Mouse (Mus musculus) E14TG2a.4 (cell line): ENCODE measurements at regions not wholly inside any gene's neighbourhood (a gene's known extent, or its start where the extent isn't known, plus 50 kb on each side); places are given as distances from the start of the nearest gene placed in this dataset.
A peak's percentile ranks its signal among the peaks of the same experiment; 100 is the strongest.

Source experiments
- H3K27me3 ChIP-seq: 2 replicates; pipeline ENCODE4 v1.6.1; 2014; ENCODE audit warnings: low read length, control low read depth; ENCODE audit not compliant: insufficient read depth
- H3K36me3 ChIP-seq: 2 replicates; pipeline ENCODE4 v1.6.1; 2014; ENCODE audit warnings: low read length, control low read depth; ENCODE audit not compliant: insufficient read depth
- H3K4me1 ChIP-seq: replicated peaks from 2 replicates; pipeline ENCODE4 v1.6.1; 2014; ENCODE audit warnings: low read depth, low read length, control low read depth
- H3K4me3 ChIP-seq: replicated peaks from 2 replicates; pipeline ENCODE4 v1.5.1; 2014; ENCODE audit warnings: mild to moderate bottlenecking, low read length
- H3K9me3 ChIP-seq: 2 replicates; pipeline ENCODE4 v1.6.1; 2014; ENCODE audit warnings: low read length, control low read depth
- CTCF ChIP-seq: conservative IDR thresholded peaks from 2 replicates; pipeline ENCODE4 v1.5.1; 2014; ENCODE audit warnings: low read length
- NANOG ChIP-seq: IDR thresholded peaks from 2 replicates; pipeline ENCODE4 v1.6.1; 2014; ENCODE audit warnings: borderline replicate concordance, low read length, mixed read lengths
- POU5F1 ChIP-seq: IDR thresholded peaks from 2 replicates; pipeline ENCODE4 v1.6.1; 2014; ENCODE audit warnings: low read length, borderline replicate concordance

- Histone ChIP-seq H3K4me3 (no peak overlapping the region), H3K36me3 (no peaks in the 10 kb centered on the region), H3K27me3 (no peaks in the 10 kb centered on the region), H3K9me3 (no peaks in the 10 kb centered on the region), H3K4me1 (no peaks in the 10 kb centered on the region)
- no peak for TF ChIP-seq NANOG
- TF ChIP-seq POU5F1, result no peak
- TF ChIP-seq CTCF, result no peak
Observed at GRCm38 (mm10) chr10:56770629-56771028, 393.5 kb downstream of the Gja1 start.

DNA sequence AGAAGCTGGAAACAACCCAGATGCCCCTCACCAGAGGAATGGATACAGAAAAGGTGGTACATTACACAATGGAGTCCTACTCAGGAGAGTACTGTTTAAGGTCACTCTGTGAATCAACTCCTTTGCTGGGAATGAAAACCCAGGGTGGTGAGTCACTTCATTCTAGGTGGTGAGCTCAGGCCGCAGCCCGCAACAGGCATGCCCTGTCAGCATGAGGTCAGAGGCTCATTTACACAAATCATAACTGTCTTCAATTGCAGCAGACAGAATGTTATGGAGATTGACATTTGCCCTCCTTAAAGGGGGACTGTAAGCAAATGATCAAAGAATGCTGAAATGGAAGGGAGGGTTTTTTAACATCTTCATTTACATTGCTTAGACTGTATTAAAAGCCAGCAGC lies 405.1 kb downstream of the Gja1 start:
- H3K4me3 ChIP-seq, result no peak overlapping the region
- no peaks in the 10 kb centered on the region for H3K36me3 ChIP-seq
- H3K27me3 ChIP-seq, result no peaks in the 10 kb centered on the region
- no peaks in the 10 kb centered on the region for H3K9me3 ChIP-seq
- peaks cover 5% of the 10 kb centered on the region; the same call in 1 of the 2 replicates for H3K4me1 ChIP-seq
- TF ChIP-seq NANOG, result no peak
- TF ChIP-seq CTCF, result no peak
- no peak for TF ChIP-seq POU5F1

DNA sequence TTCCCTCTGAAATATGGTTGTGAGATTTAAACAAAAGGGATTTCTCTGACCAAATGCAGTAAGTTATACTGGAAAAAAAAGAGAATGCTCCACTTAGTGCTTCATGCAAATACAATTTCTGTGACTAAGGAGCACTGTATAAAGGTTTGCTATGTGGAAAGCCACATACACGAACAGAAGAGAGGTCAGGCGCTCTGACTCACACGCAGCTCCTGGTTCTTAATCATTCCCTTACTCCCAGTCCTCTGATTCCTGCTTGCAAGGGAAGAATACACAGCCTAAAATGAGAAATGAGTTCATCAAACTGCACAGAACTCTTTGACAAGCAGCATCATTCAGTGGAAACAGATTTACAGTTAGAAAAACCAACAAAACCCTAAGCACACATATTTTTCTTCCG lies 406.8 kb downstream of the Gja1 start:
- H3K27me3 ChIP-seq, result no peaks in the 10 kb centered on the region
- no peaks in the 10 kb centered on the region for H3K9me3 ChIP-seq
- no peak overlapping the region for H3K4me3 ChIP-seq
- TF ChIP-seq POU5F1 (no peak), CTCF (no peak), NANOG (no peak)
- H3K36me3 ChIP-seq, result no peaks in the 10 kb centered on the region
- peaks cover 5% of the 10 kb centered on the region; the same call in 1 of the 2 replicates for H3K4me1 ChIP-seq

DNA sequence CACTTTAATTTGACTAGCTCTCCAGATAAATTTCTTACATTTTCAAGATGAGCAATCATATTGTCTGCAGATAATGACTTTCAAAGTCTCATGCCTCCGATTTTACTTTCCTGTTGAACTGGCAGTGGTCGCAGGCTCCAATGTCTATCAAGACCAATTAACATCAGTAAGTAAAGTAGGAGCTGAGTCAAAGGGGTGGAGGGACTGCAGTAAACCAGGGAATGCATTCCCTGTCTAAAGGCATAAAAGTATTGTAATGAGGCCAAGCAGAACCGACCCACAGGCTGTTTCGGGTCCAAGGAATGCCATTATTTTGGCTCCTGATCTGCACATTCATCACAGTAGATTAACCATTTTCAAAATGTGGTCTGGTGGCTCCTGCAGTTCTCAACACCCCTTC lies 411.0 kb downstream of the Gja1 start:
- H3K27me3 ChIP-seq, result no peaks in the 10 kb centered on the region
- peaks cover under 1% of the 10 kb centered on the region; the same call in 1 of the 2 replicates for H3K4me1 ChIP-seq
- TF ChIP-seq POU5F1, result no peak
- TF ChIP-seq NANOG, result no peak
- TF ChIP-seq CTCF, result no peak
- no peaks in the 10 kb centered on the region for H3K9me3 ChIP-seq
- no peak overlapping the region for H3K4me3 ChIP-seq
- H3K36me3 ChIP-seq, result no peaks in the 10 kb centered on the region

DNA sequence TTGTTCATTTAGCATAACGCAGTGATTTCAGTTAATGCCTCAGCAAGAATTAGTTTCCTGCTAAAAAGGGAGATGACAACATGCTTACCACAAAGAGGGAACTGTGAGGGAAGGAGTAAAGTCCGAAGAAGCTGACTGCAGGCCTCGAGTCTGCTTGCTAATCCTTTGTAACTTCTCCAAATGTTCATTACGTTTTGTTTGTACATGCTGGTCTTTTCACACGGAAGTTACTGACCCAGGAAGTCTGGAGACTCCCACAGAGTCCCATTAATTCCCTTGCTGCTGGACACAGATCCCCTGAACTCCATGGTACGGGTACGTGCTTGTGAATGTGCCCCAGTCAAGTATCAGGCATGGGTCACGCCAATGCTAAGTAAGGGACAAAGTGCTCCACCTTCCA lies 415.9 kb downstream of the Gja1 start:
- H3K27me3 ChIP-seq, result no peaks in the 10 kb centered on the region
- no peaks in the 10 kb centered on the region for H3K36me3 ChIP-seq
- H3K4me3 ChIP-seq, result no peak overlapping the region
- H3K9me3 ChIP-seq, result no peaks in the 10 kb centered on the region
- no peak for TF ChIP-seq CTCF
- H3K4me1 ChIP-seq, result peaks cover 8% of the 10 kb centered on the region; the same call in 1 of the 2 replicates

DNA sequence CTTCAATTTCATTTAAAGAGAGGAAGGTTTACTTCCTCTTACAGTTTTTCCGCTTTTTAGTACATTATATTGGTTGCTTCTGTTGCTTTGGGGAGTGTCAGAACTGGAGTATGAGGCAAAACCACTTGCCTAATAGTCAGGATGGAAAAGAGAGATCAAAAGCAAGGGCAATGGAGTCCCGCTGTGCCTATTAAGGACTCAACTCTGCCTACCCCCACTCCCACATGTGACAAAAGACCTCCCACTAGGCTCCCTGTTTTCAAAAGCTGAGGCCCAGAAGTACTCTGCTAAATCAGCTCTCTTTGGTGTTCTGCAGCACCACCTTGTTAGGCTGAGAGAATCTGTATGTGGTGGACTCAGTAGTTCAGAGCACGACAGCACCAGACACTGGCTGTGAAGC lies 418.3 kb downstream of the Gja1 start:
- peaks cover 8% of the 10 kb centered on the region; the same call in 1 of the 2 replicates for H3K4me1 ChIP-seq
- no peaks in the 10 kb centered on the region for H3K36me3 ChIP-seq
- no peaks in the 10 kb centered on the region for H3K9me3 ChIP-seq
- no peak for TF ChIP-seq CTCF
- TF ChIP-seq POU5F1, result no peak
- peak; percentile 77; the same call in 1 of the 2 replicates for TF ChIP-seq NANOG
- no peaks in the 10 kb centered on the region for H3K27me3 ChIP-seq
- no peak overlapping the region for H3K4me3 ChIP-seq

DNA sequence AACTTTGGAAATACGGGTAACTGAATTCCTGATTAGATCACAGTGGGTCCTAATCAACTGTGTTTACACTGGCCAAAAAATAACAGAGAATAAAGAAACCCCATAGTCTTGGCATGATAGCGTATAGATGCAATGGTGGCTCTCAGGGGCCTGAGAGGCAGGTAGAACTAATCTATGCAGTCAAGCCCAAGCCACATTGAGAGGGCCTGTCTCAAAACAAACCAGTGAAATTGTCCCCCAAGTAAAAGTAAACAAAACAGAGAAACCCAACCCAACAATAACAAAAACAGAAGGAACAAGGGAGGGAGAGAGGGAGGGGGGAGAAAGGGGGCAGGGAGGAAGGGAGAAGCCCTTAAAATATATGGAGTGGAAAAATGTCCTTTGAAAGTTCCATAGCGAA lies 422.2 kb downstream of the Gja1 start:
- Histone ChIP-seq H3K4me3 (no peak overlapping the region), H3K36me3 (no peaks in the 10 kb centered on the region), H3K4me1 (peaks cover 8% of the 10 kb centered on the region; the same call in 1 of the 2 replicates), H3K27me3 (no peaks in the 10 kb centered on the region), H3K9me3 (no peaks in the 10 kb centered on the region)
- TF ChIP-seq NANOG (no peak), POU5F1 (no peak), CTCF (no peak)

GRCm38 (mm10) chr10:56799745-56800144 lies 422.6 kb downstream of the Gja1 start:
- H3K4me1 ChIP-seq, result peaks cover 8% of the 10 kb centered on the region; the same call in 1 of the 2 replicates
- H3K27me3 ChIP-seq, result no peaks in the 10 kb centered on the region
- H3K36me3 ChIP-seq, result no peaks in the 10 kb centered on the region
- H3K4me3 ChIP-seq, result no peak overlapping the region
- TF ChIP-seq NANOG, result no peak
- no peak for TF ChIP-seq CTCF
- TF ChIP-seq POU5F1, result no peak
- H3K9me3 ChIP-seq, result no peaks in the 10 kb centered on the region

GRCm38 (mm10) chr10:56809006-56809405 lies 431.9 kb downstream of the Gja1 start:
- TF ChIP-seq CTCF (no peak), POU5F1 (no peak), NANOG (no peak)
- Histone ChIP-seq H3K36me3 (no peaks in the 10 kb centered on the region), H3K27me3 (no peaks in the 10 kb centered on the region), H3K9me3 (no peaks in the 10 kb centered on the region), H3K4me1 (no peaks in the 10 kb centered on the region), H3K4me3 (no peak overlapping the region)
